In genomic region chr2:6423661-6424550, GRCm38 (mm10) we compare ENCODE assay signal across 22 mouse cellular contexts.
DNase-seq lines count a peak whose midpoint lies in the region; ATAC-seq lines count a peak whose summit lies in the region.
"Had no signal": no experiment of that assay in that cellular context is flagged by ENCODE, and none has a peak within 500 bp of the region (broad histone marks: within the 10 kb centered on the region; RNA-seq: fewer than 3 reads in every experiment).

No protein-coding gene starts in this region.

- ATAC-seq in intestine, embryonic 14.5 days (replicated peaks; ENCODE audit: low FRiP score, low TSS enrichment, low read depth), result no peak
- no peak for ATAC-seq in intestine, embryonic 16.5 days
- ATAC-seq: activated CD4-positive, CD25-positive, alpha-beta regulatory T cell, adult 4 months; forebrain, embryonic 13.5 days; hindbrain, embryonic 16.5 days; inflammation-experienced regulatory T-cells, adult 6 months; Patski had no signal

- H3K4me1 ChIP-seq in intestine, embryonic 14.5 days (replicated peaks; ENCODE audit: control insufficient read depth, insufficient read depth, low read length), result no peaks in the 10 kb centered on the region
- no peaks in the 10 kb centered on the region for H3K4me1 ChIP-seq in intestine, embryonic 16.5 days (ENCODE audit: control insufficient read depth, insufficient read depth, low read length)
- H3K4me1 ChIP-seq: embryonic facial prominence, embryonic 10.5 days; forebrain, embryonic 13.5 days; heart, embryonic 13.5 days; hindbrain, embryonic 12.5 days had no signal

- H3K36me3 ChIP-seq in intestine, embryonic 14.5 days (ENCODE audit: control insufficient read depth, insufficient read depth, low read length), result peaks cover 58% of the 10 kb centered on the region
- H3K36me3 ChIP-seq in intestine, embryonic 16.5 days (ENCODE audit: control insufficient read depth, insufficient read depth, low read length), result no peaks in the 10 kb centered on the region

- no peak overlapping the region for H3K4me3 ChIP-seq in intestine, embryonic 14.5 days (ENCODE audit: low read depth, low read length)
- H3K4me3 ChIP-seq in intestine, embryonic 16.5 days (ENCODE audit: low read length), result no peak overlapping the region
- H3K4me3 ChIP-seq: embryonic facial prominence, embryonic 10.5 days; forebrain, embryonic 13.5 days; heart, embryonic 13.5 days; hindbrain, embryonic 12.5 days had no signal

- no peaks in the 10 kb centered on the region for H3K9me3 ChIP-seq in intestine, embryonic 14.5 days (ENCODE audit: control insufficient read depth, low read length)
- H3K9me3 ChIP-seq in intestine, embryonic 16.5 days (ENCODE audit: control insufficient read depth, low read length), result no peaks in the 10 kb centered on the region
- H3K9me3 ChIP-seq: embryonic facial prominence, embryonic 10.5 days; forebrain, embryonic 13.5 days; heart, embryonic 13.5 days; hindbrain, embryonic 12.5 days had no signal

- no peak overlapping the region for H3K27ac ChIP-seq in intestine, embryonic 14.5 days (ENCODE audit: low read depth)
- no peak overlapping the region for H3K27ac ChIP-seq in intestine, embryonic 16.5 days (ENCODE audit: low read length)
- H3K27ac ChIP-seq: embryonic facial prominence, embryonic 10.5 days; forebrain, embryonic 13.5 days; heart, embryonic 13.5 days; hindbrain, embryonic 12.5 days had no signal

- no peaks in the 10 kb centered on the region for H3K27me3 ChIP-seq in intestine, embryonic 14.5 days (replicated peaks; ENCODE audit: control insufficient read depth, insufficient read depth, low read length)
- H3K27me3 ChIP-seq in intestine, embryonic 16.5 days (replicated peaks; ENCODE audit: control insufficient read depth, insufficient read depth, low read length), result no peaks in the 10 kb centered on the region
- H3K27me3 ChIP-seq: forebrain, embryonic 13.5 days; heart, embryonic 13.5 days; hindbrain, embryonic 12.5 days; Patski had no signal

- WGBS in intestine, embryonic 14.5 days, result 77% methylated on average over 24 of the region's 24 CpGs
- WGBS in intestine, embryonic 16.5 days, result 75% methylated on average over 24 of the region's 24 CpGs

- H3K4me2 ChIP-seq in intestine, embryonic 14.5 days (ENCODE audit: low read length), result no peak overlapping the region
- no peak overlapping the region for H3K4me2 ChIP-seq in intestine, embryonic 16.5 days (ENCODE audit: low read depth, low read length)
- H3K4me2 ChIP-seq: forebrain, embryonic 13.5 days; heart, embryonic 13.5 days; hindbrain, embryonic 12.5 days had no signal

- DNase-seq in adrenal gland, adult (ENCODE audit: inconsistent age in 2 of 2, low spot score in 1 of 2), result peak; percentile 46 to 75
- DNase-seq in adrenal gland, postnatal 4 days (ENCODE audit: low spot score in 2 of 2), result no peak
- peak; percentile 37 for DNase-seq in intestine, embryonic 14.5 days (ENCODE audit: low spot score)
- DNase-seq in A20 (ENCODE audit: low read depth, low spot score), result peak; percentile 92
- DNase-seq in adrenal gland, postnatal 14 days, result peak; percentile 26
- no peak for DNase-seq in cerebellum, adult 9-10 months
- DNase-seq in ovary, adult 18-20 months (ENCODE audit: low spot score), result no peak
- DNase-seq: cerebellum, adult 18-20 months; cerebellum, postnatal 10 days; gastrocnemius, postnatal 36 days; heart, adult 18-20 months; heart, postnatal 36 days; kidney, adult 18-20 months had no signal

- H3K9ac ChIP-seq in intestine, embryonic 14.5 days (ENCODE audit: low read length), result no peak overlapping the region
- no peak overlapping the region for H3K9ac ChIP-seq in intestine, embryonic 16.5 days (ENCODE audit: low read depth, low read length)
- H3K9ac ChIP-seq: forebrain, embryonic 13.5 days; heart, embryonic 13.5 days; hindbrain, embryonic 12.5 days had no signal

Comparison
In these comparisons a context has a peak if more than half of its experiments do, and no peak if none do; other contexts are left out.
1. DNase-seq: peak in adrenal gland, adult (2 of 2), intestine, embryonic 14.5 days (single experiment), A20 (single experiment) and adrenal gland, postnatal 14 days (single experiment); none in adrenal gland, postnatal 4 days (0 of 2), cerebellum, adult 9-10 months (single experiment) and ovary, adult 18-20 months (single experiment).